Mouse (Mus musculus): Measurements from ENCODE around the gene Slitrk5.
"Not testable (repeated sequence)": the region's sequence is repeated elsewhere in the genome, so short reads cannot be mapped to it uniquely, and the experiment has no call there.

Gene Slitrk5

GRCm38 (mm10) chr14:111674664-111675147 lies at the start of gene Slitrk5:
TSS of gene Slitrk5 (plus strand) at chr14:111675097.
- DNase-seq (ENCODE audit: low read depth in 1 of 2, low spot score in 2 of 2), result no peak

GRCm38 (mm10) chr14:111672942-111673341 lies 2.0 kb upstream of the Slitrk5 start:
- DNase-seq (ENCODE audit: low read depth in 1 of 2, low spot score in 2 of 2), result no peak

DNA sequence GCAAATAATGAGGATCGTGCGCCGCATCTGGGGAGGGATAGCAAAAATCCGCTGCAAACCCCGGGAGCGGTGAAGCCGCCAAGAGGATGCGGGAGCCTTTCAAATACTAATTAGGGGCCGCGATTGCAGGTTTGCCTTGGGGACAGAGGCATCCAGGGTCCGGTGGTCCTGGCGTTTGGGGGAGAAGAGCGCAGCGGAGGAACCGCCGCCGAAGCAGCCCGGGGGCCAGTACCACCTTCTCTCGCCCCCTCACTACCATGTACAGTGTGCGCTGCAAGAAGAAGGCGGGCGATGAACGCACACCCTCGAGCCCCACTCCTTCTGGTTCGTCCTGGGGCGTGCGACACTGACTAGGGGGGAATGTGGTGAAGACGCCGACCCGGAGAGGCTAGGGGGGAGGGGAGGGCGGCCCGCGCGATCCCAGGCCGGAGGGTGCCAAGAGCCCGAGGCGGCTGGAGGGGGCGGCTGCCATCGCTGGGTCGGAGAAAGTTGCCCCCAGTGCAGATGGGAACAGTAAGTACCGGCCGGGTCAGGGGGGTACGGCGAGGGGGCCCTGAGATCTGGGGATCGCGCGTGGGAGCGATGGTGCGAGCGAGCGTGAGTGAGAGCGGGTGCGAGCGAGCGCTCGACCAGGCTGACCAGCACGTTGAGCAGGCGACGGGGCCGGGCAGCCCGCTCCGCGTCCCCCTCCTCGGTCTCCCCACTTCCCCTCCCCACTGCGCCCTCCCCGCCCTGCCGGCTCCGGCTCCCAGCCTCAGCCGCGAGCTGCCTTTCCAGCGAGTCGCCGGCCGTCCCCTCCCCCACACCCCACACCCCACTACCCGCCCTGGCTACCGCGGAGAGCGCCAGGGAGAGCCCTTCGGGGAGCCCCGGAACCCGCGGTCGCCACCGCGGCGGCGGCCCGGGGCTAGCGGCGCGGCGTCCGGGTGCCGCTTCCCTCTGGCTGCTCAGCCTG lies 591 bp downstream of the Slitrk5 start:
- no peak for DNase-seq (ENCODE audit: low read depth in 1 of 2, low spot score in 2 of 2)

DNA sequence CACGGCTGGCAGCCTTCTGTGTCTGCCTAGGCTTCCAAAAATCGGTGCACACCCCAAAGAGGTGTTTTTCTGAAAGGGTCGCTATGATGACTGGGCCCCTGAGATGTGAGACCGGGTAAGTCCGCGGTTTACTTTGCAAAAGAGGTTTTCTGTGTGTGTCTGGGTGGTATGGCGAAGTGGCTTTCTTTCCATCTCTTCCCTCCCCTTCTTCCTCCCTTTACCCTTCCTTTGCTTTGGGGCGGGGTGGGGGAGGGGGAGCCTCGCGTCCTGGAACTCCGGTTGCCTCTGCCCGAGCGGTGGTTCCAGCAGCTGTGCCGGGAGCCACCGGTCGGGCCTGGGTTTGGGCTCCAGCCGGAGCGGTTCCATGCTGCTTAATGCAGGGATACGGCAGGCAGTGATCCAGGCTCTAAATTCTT lies 1.3 kb downstream of the Slitrk5 start:
- DNase-seq (ENCODE audit: low read depth in 1 of 2, low spot score in 2 of 2), result no peak

DNA sequence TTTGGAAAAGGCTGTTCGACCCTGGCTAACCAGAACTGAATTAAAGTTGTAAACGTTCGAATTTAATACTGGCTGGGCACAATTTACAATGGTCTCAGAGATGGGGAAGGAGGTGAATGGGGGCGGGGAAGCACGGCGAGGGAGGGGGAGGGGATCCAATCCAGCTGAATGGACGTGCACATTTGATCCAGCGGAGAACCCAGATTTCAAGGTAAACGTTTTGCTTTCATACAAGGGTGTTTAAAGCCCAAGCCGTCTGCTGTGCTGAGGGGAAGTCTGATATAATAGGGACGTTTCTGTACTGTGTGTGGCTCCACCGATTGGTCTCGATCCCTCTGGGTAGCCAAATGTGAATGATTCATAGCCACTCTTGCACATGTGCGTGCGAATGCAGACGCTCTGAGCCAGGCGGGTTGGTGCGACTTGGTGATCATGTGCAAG lies 2.0 kb downstream of the Slitrk5 start:
- DNase-seq (ENCODE audit: low read depth in 1 of 2, low spot score in 2 of 2), result no peak

- DNase-seq (ENCODE audit: low read depth in 1 of 2, low spot score in 2 of 2), result no peak
Observed at GRCm38 (mm10) chr14:111677361-111678070, 2.6 kb downstream of the Slitrk5 start.

- DNase-seq (ENCODE audit: low read depth in 1 of 2, low spot score in 2 of 2), result no peak
Observed at GRCm38 (mm10) chr14:111680271-111680670, 5.4 kb downstream of the Slitrk5 start.

DNA sequence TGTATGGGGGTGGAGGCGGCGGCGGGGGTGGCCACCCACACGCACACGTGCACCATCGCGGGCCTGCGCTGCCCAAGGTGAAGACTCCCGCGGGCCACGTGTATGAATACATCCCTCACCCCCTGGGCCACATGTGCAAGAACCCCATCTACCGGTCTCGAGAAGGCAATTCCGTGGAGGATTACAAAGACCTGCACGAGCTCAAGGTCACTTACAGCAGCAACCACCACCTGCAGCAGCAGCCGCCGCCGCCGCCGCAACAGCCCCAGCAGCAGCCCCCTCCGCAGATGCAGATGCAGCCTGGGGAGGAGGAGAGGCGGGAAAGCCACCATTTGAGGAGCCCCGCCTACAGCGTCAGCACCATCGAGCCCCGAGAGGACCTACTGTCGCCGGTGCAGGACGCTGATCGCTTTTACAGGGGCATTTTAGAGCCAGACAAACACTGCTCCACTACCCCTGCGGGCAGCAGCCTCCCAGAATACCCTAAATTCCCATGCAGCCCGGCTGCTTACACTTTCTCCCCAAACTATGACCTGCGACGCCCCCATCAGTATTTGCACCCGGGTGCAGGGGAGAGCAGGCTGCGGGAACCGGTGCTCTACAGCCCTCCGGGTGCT lies 6.3 kb downstream of the Slitrk5 start:
- DNase-seq (ENCODE audit: low read depth in 1 of 2, low spot score in 2 of 2), result no peak

DNA sequence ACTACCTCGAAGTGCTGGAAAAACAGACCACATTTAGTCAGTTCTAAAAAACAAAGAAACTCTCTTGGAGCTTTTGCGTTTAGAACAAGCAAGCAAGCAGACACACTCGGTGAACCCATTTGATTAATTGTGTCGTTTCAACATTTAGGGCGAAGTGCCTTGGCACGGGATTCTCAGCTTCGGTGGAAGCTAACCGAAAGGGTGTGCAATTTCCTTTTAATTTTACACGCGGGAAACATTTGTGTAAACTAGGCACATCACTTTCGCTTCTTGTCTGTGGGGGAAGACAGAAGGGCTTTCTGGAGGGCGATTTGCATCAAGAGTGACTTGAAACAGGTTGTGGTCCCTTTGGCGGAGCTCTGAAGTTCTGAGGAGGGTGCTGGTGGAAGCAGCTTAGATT lies 6.9 kb downstream of the Slitrk5 start:
- DNase-seq (ENCODE audit: low read depth in 1 of 2, low spot score in 2 of 2), result no peak

DNA sequence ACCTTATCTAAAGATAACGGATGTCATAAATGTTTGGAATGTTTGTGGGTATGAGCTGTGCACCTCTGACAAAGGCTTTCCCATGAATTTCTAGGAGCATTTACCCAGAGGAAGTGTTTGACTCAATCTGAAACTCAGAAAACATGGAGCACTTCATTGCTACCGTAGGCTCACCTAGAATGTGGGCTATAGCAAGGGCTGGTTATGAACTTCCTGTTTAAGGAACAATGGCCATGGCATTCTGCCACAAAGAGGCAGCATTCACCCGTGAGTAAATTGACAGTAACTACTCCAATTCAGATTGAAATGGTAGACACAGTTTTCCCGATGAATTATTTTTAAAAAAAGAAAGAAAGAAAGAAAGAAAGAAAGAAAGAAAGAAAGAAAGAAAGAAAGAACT lies 8.6 kb downstream of the Slitrk5 start:
- DNase-seq (ENCODE audit: low read depth in 1 of 2, low spot score in 2 of 2), result no peak

DNA sequence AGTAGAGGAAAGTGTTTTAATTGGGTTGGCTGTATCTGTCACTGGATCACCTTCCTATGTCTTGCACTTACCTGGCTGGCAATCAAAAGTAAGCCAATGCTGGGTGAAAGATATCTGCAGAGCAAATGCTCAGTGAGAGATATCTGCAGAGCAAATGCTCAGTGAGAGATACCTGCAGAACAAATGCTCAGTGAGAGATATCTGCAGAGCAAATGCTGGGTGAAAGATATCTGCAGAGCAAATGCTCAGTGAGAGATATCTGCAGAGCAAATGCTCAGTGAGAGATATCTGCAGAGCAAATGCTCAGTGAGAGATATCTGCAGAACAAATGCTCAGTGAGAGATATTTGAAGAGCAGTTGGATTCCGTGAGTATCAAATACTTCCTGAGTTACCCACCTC lies 15.2 kb downstream of the Slitrk5 start:
- not testable (repeated sequence) for DNase-seq (ENCODE audit: low read depth in 1 of 2, low spot score in 2 of 2)

- no peak for DNase-seq (ENCODE audit: low read depth in 1 of 2, low spot score in 2 of 2)
Observed at GRCm38 (mm10) chr14:111729833-111730232, 54.9 kb downstream of the Slitrk5 start.
